Mouse (Mus musculus) myocyte (in vitro differentiated cells): ENCODE results near the gene Usp15. TPM values are rescaled to one million over a fixed set of nuclear protein-coding genes. Genes with fewer than 3 reads are reported as not detected.

ENCODE experiments used
- H3K27me3 ChIP-seq: one replicate; pipeline ENCODE4 v1.6.1; 2011; ENCODE audit not compliant: control insufficient read depth, insufficient read depth, insufficient read length
- H3K36me3 ChIP-seq: one replicate; pipeline ENCODE4 v1.6.1; 2011; ENCODE audit not compliant: control insufficient read depth, insufficient read depth
- H3K4me2 ChIP-seq: one replicate; pipeline ENCODE4 v1.6.1; 2011; ENCODE audit warnings: low read depth, control low read depth
- H3K4me3 ChIP-seq: one replicate; pipeline ENCODE4 v1.5.1; 2011; ENCODE audit warnings: mild to moderate bottlenecking, control low read depth, moderate library complexity
- H3K79me2 ChIP-seq: one replicate; pipeline ENCODE4 v1.6.1; 2011; ENCODE audit not compliant: control insufficient read depth, insufficient read depth
- H3ac ChIP-seq: one replicate; pipeline ENCODE4 v1.6.1; 2011; ENCODE audit not compliant: control insufficient read depth, insufficient read length
- CEBPB ChIP-seq: IDR thresholded peaks from 2 replicates; pipeline ENCODE4 v1.6.1; 2011; ENCODE audit warnings: mild to moderate bottlenecking, moderate library complexity; ENCODE audit not compliant: poor library complexity, insufficient read depth, severe bottlenecking
- E2F4 ChIP-seq: IDR thresholded peaks from one replicate; pipeline ENCODE4 v1.6.1; 2011; ENCODE audit warnings: mild to moderate bottlenecking, control low read depth, moderate library complexity; ENCODE audit not compliant: insufficient read depth
- MAX ChIP-seq: IDR thresholded peaks from one replicate; pipeline ENCODE4 v1.6.1; 2011; ENCODE audit warnings: low read depth, mild to moderate bottlenecking, control low read depth
- MYOD1 ChIP-seq, 3 experiments: IDR thresholded peaks; one replicate each; pipeline ENCODE4 v1.6.1; 2011; ENCODE audit warnings: control low read depth in 2 of 3, low read depth in 2 of 3, mild to moderate bottlenecking in 2 of 3, moderate library complexity in 1 of 3; ENCODE audit not compliant: insufficient read length in 2 of 3, control insufficient read depth in 1 of 3
- MYOG ChIP-seq, 3 experiments: IDR thresholded peaks; one replicate each; pipeline ENCODE4 v1.6.1; 2011; ENCODE audit warnings: control low read depth in 2 of 3, low read depth in 2 of 3, mild to moderate bottlenecking in 2 of 3; ENCODE audit not compliant: insufficient read length in 2 of 3, control insufficient read depth in 1 of 3, insufficient read depth in 1 of 3
- POLR2A ChIP-seq: IDR thresholded peaks from one replicate; pipeline ENCODE4 v1.6.1; 2011; ENCODE audit warnings: low read depth, mild to moderate bottlenecking, control low read depth, moderate library complexity; ENCODE audit not compliant: insufficient read length
- POLR2AphosphoS2 ChIP-seq: IDR thresholded peaks from one replicate; pipeline ENCODE4 v1.6.1; 2011; ENCODE audit warnings: low read depth, control low read depth; ENCODE audit not compliant: insufficient read length
- REST ChIP-seq: IDR thresholded peaks from one replicate; pipeline ENCODE4 v1.6.1; 2011; ENCODE audit warnings: mild to moderate bottlenecking, control low read depth, moderate library complexity; ENCODE audit not compliant: insufficient read depth, insufficient read length
- SRF ChIP-seq: IDR thresholded peaks from one replicate; pipeline ENCODE4 v1.6.1; 2011; ENCODE audit warnings: low read depth; ENCODE audit not compliant: control insufficient read depth, insufficient read length
- TCF12 ChIP-seq: IDR thresholded peaks from one replicate; pipeline ENCODE4 v1.6.1; 2011; ENCODE audit warnings: mild to moderate bottlenecking, control low read depth; ENCODE audit not compliant: poor library complexity, insufficient read depth, severe bottlenecking
- TCF3 ChIP-seq: IDR thresholded peaks from one replicate; pipeline ENCODE4 v1.6.1; 2011; ENCODE audit warnings: low read depth, control low read depth; ENCODE audit not compliant: insufficient read length
- USF1 ChIP-seq: IDR thresholded peaks from one replicate; pipeline ENCODE4 v1.6.1; 2011; ENCODE audit warnings: low read depth, mild to moderate bottlenecking, control low read depth, moderate library complexity
- polyA plus RNA-seq: library from polyadenylated mRNA; unstranded; fragments of >200 nt; fragmentation: generic; extraction: Trizol; gene quantifications from one replicate; pipeline ENCODE4 v1.2.1, GENCODE M21; 2012; ENCODE audit warnings: missing spikeins

Usp15 gene
- polyA plus RNA-seq, 1 experiment: 18.7 TPM

DNA sequence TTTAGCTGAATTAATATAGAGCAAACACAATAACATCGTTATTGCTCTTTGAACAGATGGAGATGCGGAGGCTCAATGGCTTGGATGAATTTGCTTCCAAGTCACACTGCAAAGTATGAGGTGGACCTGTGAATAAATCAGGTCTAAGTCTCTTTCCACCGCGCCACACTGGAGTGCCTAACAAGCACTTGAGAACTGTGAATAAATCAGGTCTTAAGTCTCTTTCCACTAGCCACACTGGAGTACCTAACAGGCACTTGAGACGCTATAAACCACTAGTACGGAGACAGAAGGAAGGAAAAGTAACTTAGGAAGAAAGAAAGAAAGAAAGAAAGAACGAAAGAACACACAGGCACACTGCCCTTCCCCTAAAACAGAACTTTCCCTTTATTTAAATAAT is 1.3 kb downstream of the Usp15 start:
- H3ac ChIP-seq: peak overlapping the region; percentile 62
- peaks cover 58% of the 10 kb centered on the region for H3K79me2 ChIP-seq
- H3K4me2 ChIP-seq: peak overlapping the region; percentile 84
- H3K4me3 ChIP-seq: peak overlapping the region; percentile 57
- TF ChIP-seq REST: no peak
- no peak for TF ChIP-seq MYOD1 (IDR thresholded peaks at IDR 0.05; ENCODE audit: control insufficient read depth in 1 of 3, insufficient read length in 2 of 3, low read depth in 2 of 3)
- no peak for TF ChIP-seq MYOG (IDR thresholded peaks at IDR 0.05; ENCODE audit: control insufficient read depth in 1 of 3, insufficient read depth in 1 of 3, insufficient read length in 2 of 3, low read depth in 2 of 3)
- no peaks in the 10 kb centered on the region for H3K27me3 ChIP-seq
- no peaks in the 10 kb centered on the region for H3K36me3 ChIP-seq

DNA sequence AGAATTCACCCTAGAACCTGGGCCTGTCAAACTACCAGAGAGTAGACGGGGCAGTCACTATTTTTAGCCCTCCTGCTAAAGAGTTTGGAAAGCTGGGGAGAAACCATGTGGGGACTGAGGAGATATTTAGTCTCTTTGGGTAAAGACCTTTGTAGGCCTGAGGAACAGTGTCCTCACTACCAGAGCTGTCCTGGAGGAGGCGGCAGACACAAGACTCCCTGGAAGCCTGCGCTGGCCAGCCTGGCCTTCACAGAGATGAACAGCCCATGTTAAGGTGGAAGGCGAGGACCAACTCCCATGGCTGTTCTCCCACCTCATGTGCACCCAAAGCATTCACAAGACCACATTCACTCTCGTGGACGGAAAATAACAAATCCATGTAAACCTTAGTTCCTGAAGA is 5.8 kb downstream of the Usp15 start:
- Histone ChIP-seq H3K79me2 (peaks cover 100% of the 10 kb centered on the region), H3K36me3 (no peaks in the 10 kb centered on the region), H3ac (no peak overlapping the region), H3K4me3 (no peak overlapping the region), H3K4me2 (no peak overlapping the region), H3K27me3 (no peaks in the 10 kb centered on the region)
- no peak for TF ChIP-seq TCF3
- no peak for TF ChIP-seq MYOD1 (IDR thresholded peaks at IDR 0.05; ENCODE audit: control insufficient read depth in 1 of 3, insufficient read length in 2 of 3, low read depth in 2 of 3)

DNA sequence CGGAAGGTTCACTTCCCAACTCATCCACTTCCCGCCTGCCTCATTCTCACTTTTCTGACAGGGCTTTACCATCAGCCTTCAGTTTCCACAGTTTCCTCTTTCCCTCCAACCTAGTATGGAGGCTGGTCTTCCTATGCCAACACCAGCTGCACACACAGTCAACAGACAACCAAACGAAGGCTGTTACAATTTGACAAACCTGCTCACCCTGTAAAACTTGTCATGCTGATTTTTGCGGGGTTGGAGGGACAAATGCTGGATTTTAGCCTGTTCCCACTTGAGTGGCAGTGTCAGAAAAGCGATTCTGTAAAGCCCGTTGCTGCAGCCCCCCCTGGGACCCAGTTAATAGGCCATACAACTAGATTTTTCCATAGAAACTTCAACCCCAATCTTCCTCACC is 9.5 kb downstream of the Usp15 start:
- Histone ChIP-seq H3K36me3 (no peaks in the 10 kb centered on the region), H3K79me2 (peaks cover 97% of the 10 kb centered on the region), H3K27me3 (no peaks in the 10 kb centered on the region), H3K4me2 (no peak overlapping the region), H3K4me3 (no peak overlapping the region), H3ac (no peak overlapping the region)
- no peak for TF ChIP-seq MYOG (IDR thresholded peaks at IDR 0.05; ENCODE audit: control insufficient read depth in 1 of 3, insufficient read depth in 1 of 3, insufficient read length in 2 of 3, low read depth in 2 of 3)
- TF ChIP-seq POLR2AphosphoS2: no peak
- TF ChIP-seq MAX: no peak
- TF ChIP-seq USF1: no peak
- no peak for TF ChIP-seq E2F4
- no peak for TF ChIP-seq MYOD1 (IDR thresholded peaks at IDR 0.05; ENCODE audit: control insufficient read depth in 1 of 3, insufficient read length in 2 of 3, low read depth in 2 of 3)
- no peak for TF ChIP-seq REST
- no peak for TF ChIP-seq CEBPB
- no peak for TF ChIP-seq TCF3
- TF ChIP-seq SRF: no peak
- TF ChIP-seq TCF12: no peak
- TF ChIP-seq POLR2A: no peak

DNA sequence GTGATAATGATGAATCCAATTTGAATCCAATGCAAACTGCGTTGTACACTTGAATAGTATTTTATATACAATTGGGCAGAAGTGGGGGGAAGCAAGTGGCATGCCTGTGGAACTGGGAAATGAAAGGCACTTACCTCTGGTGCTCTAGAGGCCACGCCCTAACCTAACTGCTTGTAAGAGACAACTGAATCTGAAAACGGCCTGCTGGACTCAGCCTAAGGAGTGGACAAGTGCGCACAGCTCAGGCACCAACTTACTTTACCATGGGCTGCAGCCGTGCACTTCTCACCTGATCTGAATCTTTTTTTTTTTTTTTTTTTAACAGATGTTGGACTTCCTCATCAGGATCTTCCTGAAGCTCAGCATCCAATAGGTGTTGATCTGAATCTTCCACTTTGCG is 10.9 kb downstream of the Usp15 start:
- TF ChIP-seq USF1 (no peak), MYOG (IDR thresholded peaks at IDR 0.05; ENCODE audit: control insufficient read depth in 1 of 3, insufficient read depth in 1 of 3, insufficient read length in 2 of 3, low read depth in 2 of 3) (no peak), POLR2A (no peak), TCF12 (no peak), REST (no peak), POLR2AphosphoS2 (no peak), MAX (no peak), TCF3 (no peak), MYOD1 (IDR thresholded peaks at IDR 0.05; ENCODE audit: control insufficient read depth in 1 of 3, insufficient read length in 2 of 3, low read depth in 2 of 3) (no peak)
- H3K36me3 ChIP-seq: peaks cover 2% of the 10 kb centered on the region

DNA sequence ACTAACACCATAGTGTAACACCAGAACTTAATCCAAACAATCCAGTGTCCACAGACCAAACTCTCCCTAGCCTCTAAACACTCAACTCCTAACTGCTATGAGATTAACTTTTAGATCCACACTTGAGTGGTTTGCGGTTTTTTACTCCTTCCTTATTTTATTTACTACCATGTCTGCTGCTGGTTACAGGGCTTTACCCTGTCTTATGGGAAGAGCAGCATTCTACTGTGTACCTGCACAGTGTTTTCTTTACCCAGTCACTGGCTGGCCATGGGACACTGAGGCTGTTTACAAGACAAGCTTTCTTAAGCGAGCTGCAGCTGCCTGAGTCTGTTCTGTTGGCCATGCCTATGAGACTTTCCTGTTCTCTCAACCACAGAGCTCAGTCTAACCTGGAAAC is 13.1 kb downstream of the Usp15 start:
- TF ChIP-seq REST (no peak), CEBPB (no peak), POLR2AphosphoS2 (no peak), TCF12 (no peak), SRF (no peak)
- Histone ChIP-seq H3K4me3 (no peak overlapping the region), H3K36me3 (peaks cover 24% of the 10 kb centered on the region), H3K4me2 (no peak overlapping the region), H3ac (no peak overlapping the region), H3K27me3 (no peaks in the 10 kb centered on the region), H3K79me2 (peaks cover 76% of the 10 kb centered on the region)

More for the DNA sequence above, 10.9 kb downstream of the Usp15 start:
- Histone ChIP-seq H3K4me2 (no peak overlapping the region), H3K79me2 (peaks cover 94% of the 10 kb centered on the region), H3ac (no peak overlapping the region), H3K4me3 (no peak overlapping the region), H3K27me3 (no peaks in the 10 kb centered on the region)
